Mouse (Mus musculus): ENCODE data around the gene Atp6v0c.

The Atp6v0c gene

GRCm38 (mm10) chr17:24199252-24199651, 29.8 kb upstream of the Atp6v0c start:
- no peak for DNase-seq (ENCODE audit: low read depth, low spot score)

DNA sequence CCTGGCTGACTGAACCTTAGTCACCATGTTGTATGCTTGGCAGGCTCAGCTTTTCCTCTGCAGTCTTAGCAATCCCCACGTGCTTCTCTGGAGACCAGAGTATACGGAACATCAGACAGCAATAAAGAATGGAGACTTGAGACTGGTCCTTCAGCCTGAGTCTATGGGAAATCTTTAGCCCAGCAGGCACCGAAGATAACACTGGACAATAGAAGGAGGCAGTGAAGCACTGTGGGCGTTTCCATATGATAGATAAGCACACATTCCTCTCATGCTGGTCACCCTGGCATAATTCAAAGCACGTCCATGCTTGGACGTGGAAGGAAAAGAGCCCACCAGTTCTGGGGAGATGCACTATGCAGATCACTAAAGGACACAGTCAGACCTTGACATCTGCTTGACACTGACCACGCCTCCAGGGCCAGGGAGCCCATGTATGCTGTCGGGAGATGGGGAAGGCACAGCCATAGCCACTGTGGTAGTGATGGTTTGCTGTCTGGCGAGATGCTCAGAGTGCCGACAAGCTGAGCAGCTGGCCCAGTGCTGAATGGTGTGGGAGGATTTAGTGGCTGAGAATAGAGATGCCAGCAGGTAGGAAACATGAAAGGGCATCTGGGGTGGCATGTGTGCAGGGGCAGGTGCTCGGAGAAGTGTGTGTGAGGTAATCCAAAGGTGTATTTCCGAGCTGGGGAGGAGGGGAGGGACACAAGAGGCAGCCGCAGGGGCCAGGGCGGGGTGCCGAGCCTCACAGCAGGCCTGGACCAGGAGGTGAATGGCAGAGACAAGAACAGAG, 27.7 kb upstream of the Atp6v0c start:
- no peak for DNase-seq (ENCODE audit: low read depth, low spot score)

- no peak for DNase-seq (ENCODE audit: low read depth, low spot score)
These were observed 25.8 kb upstream of the Atp6v0c start for GRCm38 (mm10) chr17:24195349-24195748.

DNA sequence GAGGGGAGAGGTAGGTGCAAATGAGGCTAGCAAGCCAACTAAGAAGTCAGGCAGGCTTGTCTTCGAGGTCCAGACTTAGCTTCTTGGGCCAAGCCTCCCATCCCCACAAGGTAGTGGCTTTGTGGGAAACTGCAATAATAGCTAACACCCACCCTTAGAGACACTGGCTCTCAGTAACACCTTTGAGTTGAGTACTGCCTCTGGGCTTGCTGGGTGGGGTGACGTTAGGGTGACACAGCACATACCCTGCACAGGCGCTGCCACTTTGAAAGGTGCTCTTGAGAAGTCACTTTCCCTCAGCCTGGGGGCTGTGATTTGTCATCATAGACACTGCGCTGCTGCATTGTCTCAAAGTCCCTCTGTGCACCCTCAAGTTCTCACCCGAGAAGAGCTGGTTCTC, 24.3 kb upstream of the Atp6v0c start:
- no peak for DNase-seq (ENCODE audit: low read depth, low spot score)

DNA sequence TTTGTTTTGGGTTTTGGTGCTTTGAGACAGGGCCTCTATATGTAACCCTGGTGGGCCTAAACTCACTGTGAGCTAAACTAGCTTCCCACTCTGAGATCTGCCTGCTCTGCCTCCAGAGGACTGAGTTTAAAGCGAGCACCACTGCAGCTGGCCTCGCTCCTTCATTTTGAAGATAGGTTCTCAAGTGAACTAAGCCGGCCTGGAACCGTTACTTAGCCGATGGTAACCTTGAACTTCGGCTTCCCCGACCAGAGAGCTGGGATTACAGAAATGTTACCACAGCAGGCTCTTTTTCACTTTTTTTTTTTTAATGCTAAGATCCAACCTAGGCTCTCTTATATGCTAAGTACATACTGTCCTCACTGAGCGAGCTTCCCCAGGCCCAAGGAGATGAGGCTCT, 23.8 kb upstream of the Atp6v0c start:
- no peak for DNase-seq (ENCODE audit: low read depth, low spot score)

GRCm38 (mm10) chr17:24192848-24193247, 23.3 kb upstream of the Atp6v0c start:
- no peak for DNase-seq (ENCODE audit: low read depth, low spot score)

GRCm38 (mm10) chr17:24191481-24191880, 22.0 kb upstream of the Atp6v0c start:
- DNase-seq (ENCODE audit: low read depth, low spot score) = no peak

- no peak for DNase-seq (ENCODE audit: low read depth, low spot score)
These were observed 21.4 kb upstream of the Atp6v0c start for GRCm38 (mm10) chr17:24190934-24191333.

GRCm38 (mm10) chr17:24174259-24174658, 4.8 kb upstream of the Atp6v0c start:
- DNase-seq (ENCODE audit: low read depth, low spot score) = no peak

GRCm38 (mm10) chr17:24173423-24173822, 3.9 kb upstream of the Atp6v0c start:
- peak; percentile 20 for DNase-seq (ENCODE audit: low read depth, low spot score)

DNA sequence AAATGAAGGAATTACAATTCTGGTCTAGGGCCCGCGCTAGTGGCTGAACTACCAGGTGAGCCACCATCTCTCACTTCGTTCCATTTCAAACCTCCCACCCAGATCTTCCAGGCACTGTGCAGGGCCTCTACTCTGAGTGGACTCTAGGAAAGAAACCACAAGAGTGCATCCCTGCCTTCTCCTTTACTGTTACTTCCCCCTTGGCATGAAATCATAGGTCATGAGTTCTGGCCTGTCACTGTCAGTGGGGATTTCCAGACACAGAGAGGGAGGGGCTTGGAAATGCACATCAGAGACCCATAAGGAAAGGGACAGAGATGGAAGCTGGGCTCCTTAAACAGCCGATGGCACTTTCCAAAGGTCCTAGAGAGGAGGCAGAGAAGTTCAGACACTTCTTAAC, 2.2 kb upstream of the Atp6v0c start:
- no peak for DNase-seq (ENCODE audit: low read depth, low spot score)

- no peak for DNase-seq (ENCODE audit: low read depth, low spot score)
These were observed 1.2 kb upstream of the Atp6v0c start for GRCm38 (mm10) chr17:24170729-24171128.

- DNase-seq (ENCODE audit: low read depth, low spot score) = no peak
These were observed 623 bp upstream of the Atp6v0c start for GRCm38 (mm10) chr17:24170125-24170524.

GRCm38 (mm10) chr17:24168590-24169277, 768 bp downstream of the Atp6v0c start:
- DNase-seq (ENCODE audit: low read depth, low spot score) = peak; percentile 56

- DNase-seq (ENCODE audit: low read depth, low spot score) = no peak
These were observed 1.5 kb downstream of the Atp6v0c start for GRCm38 (mm10) chr17:24167891-24168505.

GRCm38 (mm10) chr17:24167120-24167519, 2.4 kb downstream of the Atp6v0c start:
- no peak for DNase-seq (ENCODE audit: low read depth, low spot score)

DNA sequence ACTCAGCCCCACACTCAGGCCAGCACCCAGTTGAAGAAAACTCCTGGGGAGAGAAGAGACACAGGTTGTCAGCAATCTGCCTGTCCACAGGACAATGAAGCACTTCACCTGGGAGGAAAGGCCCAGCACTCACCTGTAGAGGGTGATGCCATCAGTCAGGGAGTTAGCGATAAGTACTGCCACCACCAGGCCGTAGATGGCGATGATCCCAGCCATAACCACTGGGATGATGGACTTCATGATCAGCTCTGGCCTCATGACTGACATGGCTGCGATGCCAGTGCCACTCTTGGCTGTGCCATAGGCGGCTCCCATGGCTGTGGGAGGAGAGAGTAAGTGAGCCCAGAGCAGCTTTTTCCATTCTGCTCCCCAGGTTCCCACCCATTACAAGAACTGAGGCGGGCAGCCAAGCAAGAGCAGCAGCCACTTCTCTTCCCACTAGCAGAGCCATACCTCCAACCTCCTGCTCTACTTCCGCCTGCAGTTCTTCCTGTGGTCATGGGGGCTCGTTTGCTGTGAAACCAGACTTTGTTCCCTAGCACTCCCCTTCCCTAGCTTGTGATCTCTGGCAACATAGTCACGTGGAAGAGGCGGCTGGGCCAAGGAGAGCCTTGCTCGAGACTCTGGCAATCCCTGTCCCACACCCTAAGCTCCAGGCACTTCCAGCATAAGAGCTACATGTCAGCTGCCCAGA, 4.8 kb downstream of the Atp6v0c start:
- no peak for DNase-seq (ENCODE audit: low read depth, low spot score)

DNA sequence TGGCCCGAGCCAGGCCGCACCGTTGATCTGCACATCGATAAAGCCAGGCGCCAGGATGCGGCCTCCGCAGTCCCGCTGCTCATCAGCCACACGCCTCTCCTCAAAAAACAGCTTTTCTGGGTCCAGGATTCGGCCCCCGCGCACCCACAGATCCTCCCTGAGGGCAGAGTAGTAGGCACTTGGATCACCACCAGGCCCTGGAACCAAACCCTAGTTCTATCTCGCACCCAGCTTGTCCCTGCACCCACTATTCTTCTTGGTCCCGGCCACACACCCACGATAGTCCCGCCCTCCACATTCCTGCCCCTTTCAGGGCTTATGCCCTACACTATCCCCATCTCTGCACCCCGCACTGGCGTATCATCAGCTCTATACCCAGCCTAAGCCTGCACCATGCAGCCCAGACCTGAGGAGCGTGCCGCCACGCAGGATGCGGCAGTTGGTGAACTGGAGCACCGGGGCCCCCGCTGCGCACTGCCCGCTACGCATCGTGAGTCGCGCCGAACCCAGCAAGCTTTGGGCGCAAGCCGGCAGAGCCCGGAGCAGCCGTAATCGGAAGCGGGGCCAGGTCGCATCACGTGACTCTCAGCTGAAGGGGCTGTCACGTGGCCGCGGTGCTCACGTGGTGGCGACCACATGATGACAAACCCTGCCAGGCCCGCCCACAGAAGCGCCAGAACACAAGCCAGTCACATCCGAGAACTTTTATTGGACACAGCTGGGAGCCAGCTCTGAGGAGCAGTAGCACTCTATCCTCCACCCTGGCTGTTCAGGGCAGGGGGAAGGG, 6.1 kb downstream of the Atp6v0c start, which contains the start of gene Amdhd2:
Gene Amdhd2 (minus strand): TSS at position 591 of the 787 bp plus-strand sequence.
- DNase-seq (ENCODE audit: low read depth, low spot score) = peak; percentile 87

GRCm38 (mm10) chr17:24162584-24163175, 6.8 kb downstream of the Atp6v0c start:
- no peak for DNase-seq (ENCODE audit: low read depth, low spot score)

- DNase-seq (ENCODE audit: low read depth, low spot score) = no peak
These were observed 8.0 kb downstream of the Atp6v0c start for GRCm38 (mm10) chr17:24161466-24161865.

- DNase-seq (ENCODE audit: low read depth, low spot score) = no peak
These were observed 12.0 kb downstream of the Atp6v0c start for GRCm38 (mm10) chr17:24157526-24157925.

Data from brain, embryonic 18.5 days (tissue).